Mouse (Mus musculus) liver, embryonic 14.5 days (tissue): ENCODE results near the gene Ankrd33. TPM values are rescaled to one million over a fixed set of nuclear protein-coding genes. Genes with fewer than 3 reads are reported as not detected.
"Not testable (repeated sequence)": the region's sequence is repeated elsewhere in the genome, so short reads cannot be mapped to it uniquely, and the experiment has no call there.

Experiments
- ATAC-seq: fragments of 200-750 bp; cut with Nextera tagmentation; 2 replicates; pipeline ENCODE4 v1.8.0; 2017; ENCODE audit warnings: moderate number of reproducible peaks, mild to moderate bottlenecking, moderate library complexity; ENCODE audit not compliant: insufficient read depth
- DNase-seq, 3 experiments: peaks; one replicate each; pipeline ENCODE4 v3.0.0-alpha.2; 2012 to 2013; ENCODE audit warnings: low read depth in 3 of 3, low spot score in 3 of 3
- H3K27ac ChIP-seq: fragments of 300-500 bp; sonication (generic); 2 replicates; pipeline ENCODE4 v1.5.1; 2014; ENCODE audit warnings: moderate library complexity, mild to moderate bottlenecking, control low read depth, inconsistent platforms
- H3K27me3 ChIP-seq: fragments of 300-500 bp; sonication (generic); 2 replicates; pipeline ENCODE4 v1.6.1; 2014; ENCODE audit warnings: mild to moderate bottlenecking, low read length, moderate library complexity; ENCODE audit not compliant: control insufficient read depth, insufficient read depth
- H3K36me3 ChIP-seq: fragments of 300-500 bp; sonication (generic); replicated peaks from 2 replicates; pipeline ENCODE4 v1.6.1; 2014; ENCODE audit warnings: low read depth; ENCODE audit not compliant: control insufficient read depth, insufficient read depth
- H3K4me1 ChIP-seq, 2 experiments: fragments of 200-500 bp in 1 of 2; fragments of 300-500 bp in 1 of 2; sonication (generic) in 1 of 2; replicated peaks; 2 replicates each; pipeline ENCODE4 v1.6.1; 2012 to 2014; ENCODE audit warnings: antibody characterized with exemption in 1 of 2, inconsistent platforms in 1 of 2, low read length in 1 of 2; ENCODE audit not compliant: control insufficient read depth in 2 of 2, insufficient read depth in 2 of 2
- H3K4me2 ChIP-seq: fragments of 300-500 bp; sonication (generic); 2 replicates; pipeline ENCODE4 v1.6.1; 2014; ENCODE audit warnings: low read depth, mild to moderate bottlenecking, control low read depth, moderate library complexity
- H3K4me3 ChIP-seq, 2 experiments: fragments of 200-500 bp in 1 of 2; fragments of 300-500 bp in 1 of 2; sonication (generic) in 1 of 2; 2 replicates each; pipeline ENCODE4 v1.5.1; 2012 to 2014; ENCODE audit warnings: low read depth in 2 of 2, low read length in 2 of 2, mild to moderate bottlenecking in 2 of 2, control low read depth in 1 of 2, inconsistent platforms in 1 of 2, moderate library complexity in 1 of 2; ENCODE audit not compliant: insufficient read depth in 1 of 2
- H3K9ac ChIP-seq: fragments of 300-500 bp; sonication (generic); replicated peaks from 2 replicates; pipeline ENCODE4 v1.6.1; 2014; ENCODE audit warnings: mild to moderate bottlenecking, control low read depth, moderate library complexity
- H3K9me3 ChIP-seq: fragments of 300-500 bp; sonication (generic); 2 replicates; pipeline ENCODE4 v1.6.1; 2016; ENCODE audit warnings: low read length, mixed read lengths; ENCODE audit not compliant: control insufficient read depth
- CTCF ChIP-seq: IDR thresholded peaks from 2 replicates; pipeline ENCODE4 v1.5.1; 2016; ENCODE audit warnings: antibody characterized with exemption, low read depth, control low read depth
- EP300 ChIP-seq: IDR thresholded peaks from 2 replicates; pipeline ENCODE4 v1.6.1; 2016; ENCODE audit warnings: antibody characterized with exemption, low read depth
- WGBS: fragments of 180-500 bp; shearing (Covaris S2); extraction: QIAGEN DNeasy Blood & Tissue Kit; methylation state at CpG from one replicate; pipeline ENCODE4 v1.1.7; 2014; ENCODE audit not compliant: insufficient replicate concordance; 5-methylcytosine and 5-hydroxymethylcytosine counted together
- polyA plus RNA-seq, 2 experiments: library from polyadenylated mRNA; depleted of rRNA in 1 of 2; stranded (reverse) in 1 of 2; unstranded in 1 of 2; fragments of >200 nt; fragmentation: Nextera tagmentation in 1 of 2; extraction: Ambion mirVana in 1 of 2; gene quantifications; 2 replicates each; pipeline versions ENCODE4 v1.2.1 to v1.2.3; 2012 to 2014

Ankrd33 gene
- polyA plus RNA-seq, 2 experiments: not detected

- no peak overlapping the region for H3K4me3 ChIP-seq
- DNase-seq: peak; percentile 15 to 24 (median 20)
- no peaks in the 10 kb centered on the region for H3K27me3 ChIP-seq
- no peak overlapping the region for H3K27ac ChIP-seq
- TF ChIP-seq CTCF: no peak
- no peak for TF ChIP-seq EP300
- no peak overlapping the region for H3K4me2 ChIP-seq
- H3K4me1 ChIP-seq: no peaks in the 10 kb centered on the region; a peak in 1 of 4 replicates
- WGBS: 18% methylated on average over 8 of the region's 8 CpGs
- no peaks in the 10 kb centered on the region for H3K36me3 ChIP-seq
- peak; percentile 31; the same call in 1 of the 2 replicates for ATAC-seq
- H3K9me3 ChIP-seq: no peaks in the 10 kb centered on the region
- no peak overlapping the region for H3K9ac ChIP-seq
These were observed 2.4 kb upstream of the Ankrd33 start for GRCm38 (mm10) chr15:101113176-101113575.

DNA sequence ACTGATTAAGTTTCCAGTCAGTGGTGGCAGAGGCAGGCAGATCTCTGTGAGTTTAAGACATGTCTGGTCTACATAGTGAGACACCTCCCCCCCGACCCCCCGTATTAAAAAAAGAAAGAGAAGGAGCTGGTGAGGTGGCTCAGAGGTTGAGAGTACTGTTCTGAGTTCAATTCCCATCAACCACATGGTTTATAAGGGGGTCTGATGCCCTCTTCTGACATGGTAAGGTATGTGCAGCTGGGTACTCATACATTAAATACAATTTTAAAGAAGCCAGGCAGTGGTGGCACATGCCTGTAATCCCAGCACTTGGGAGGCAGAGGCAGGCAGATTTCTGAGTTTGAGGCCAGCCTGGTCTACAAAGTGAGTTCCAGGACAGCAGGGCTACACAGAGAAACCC is 1.8 kb upstream of the Ankrd33 start:
- 65% methylated on average over 2 of the region's 2 CpGs for WGBS

GRCm38 (mm10) chr15:101118399-101119125 is 3.0 kb downstream of the Ankrd33 start:
- H3K4me2 ChIP-seq: no peak overlapping the region
- no peak for TF ChIP-seq EP300
- peak; percentile 46 for TF ChIP-seq CTCF

More for the DNA sequence above, 1.8 kb upstream of the Ankrd33 start:
- not testable (repeated sequence) for H3K36me3 ChIP-seq, H3K4me3 ChIP-seq, H3K27me3 ChIP-seq, H3K9ac ChIP-seq, DNase-seq, H3K27ac ChIP-seq, ATAC-seq, H3K9me3 ChIP-seq, H3K4me1 ChIP-seq, H3K4me2 ChIP-seq

DNA sequence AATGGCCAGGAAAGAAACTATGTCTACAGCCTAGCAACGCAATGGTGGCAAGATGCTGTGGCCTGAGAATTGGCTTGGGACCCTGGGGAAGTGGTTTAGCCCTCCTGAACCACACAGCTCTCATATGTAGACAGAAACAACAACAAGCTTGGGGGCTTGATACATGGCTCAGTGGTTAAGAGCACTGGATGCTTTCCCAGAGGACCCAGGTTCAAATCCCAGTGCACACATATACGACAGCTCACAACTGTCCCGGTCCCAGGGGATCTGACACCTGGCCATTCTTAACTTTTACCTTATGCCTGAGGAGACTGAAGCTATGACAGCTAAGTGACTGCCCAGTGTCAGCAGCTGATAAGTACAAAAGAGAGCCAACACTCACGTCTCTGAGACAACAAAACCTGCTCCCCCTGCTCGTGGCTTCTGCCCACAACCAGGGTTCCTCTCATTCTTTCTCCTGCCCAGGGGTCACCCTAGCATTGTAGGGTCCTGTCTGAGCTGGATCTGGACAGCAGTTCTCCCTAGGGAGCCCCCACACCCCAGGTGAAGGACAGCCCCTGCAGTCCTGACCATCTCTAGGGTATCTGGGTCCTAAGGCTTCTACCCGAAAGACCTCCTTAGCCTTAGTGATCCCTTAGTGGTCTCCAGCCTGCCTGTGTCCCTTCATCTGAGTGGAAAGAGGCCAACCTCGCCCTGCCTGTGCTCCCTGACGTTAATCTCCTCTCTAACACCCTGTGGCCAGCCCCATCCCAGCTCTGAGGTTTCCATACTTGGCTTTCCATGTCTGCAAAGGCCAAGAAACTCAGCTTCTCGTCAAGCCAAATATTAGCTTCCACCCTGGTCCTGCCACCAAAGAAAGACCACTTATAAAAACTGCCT is 6.1 kb downstream of the Ankrd33 start:
- Histone ChIP-seq H3K9me3 (no peaks in the 10 kb centered on the region), H3K36me3 (no peaks in the 10 kb centered on the region), H3K4me1 (no peaks in the 10 kb centered on the region), H3K4me2 (no peak overlapping the region), H3K9ac (no peak overlapping the region), H3K4me3 (no peak overlapping the region), H3K27ac (no peak overlapping the region), H3K27me3 (no peaks in the 10 kb centered on the region)
- DNase-seq (no peak), ATAC-seq (no peak)
- no peak for TF ChIP-seq EP300
- no peak for TF ChIP-seq CTCF
- 46% methylated on average over 9 of the region's 9 CpGs for WGBS

More at GRCm38 (mm10) chr15:101118399-101119125, 3.0 kb downstream of the Ankrd33 start:
- ATAC-seq (no peak), DNase-seq (no peak)
- Histone ChIP-seq H3K27ac (no peak overlapping the region), H3K4me1 (no peaks in the 10 kb centered on the region), H3K36me3 (no peaks in the 10 kb centered on the region), H3K9me3 (no peaks in the 10 kb centered on the region), H3K27me3 (no peaks in the 10 kb centered on the region), H3K9ac (no peak overlapping the region), H3K4me3 (no peak overlapping the region)
- 50% methylated on average over 14 of the region's 14 CpGs for WGBS

GRCm38 (mm10) chr15:101122290-101122589 is 6.7 kb downstream of the Ankrd33 start:
- ATAC-seq (no peak), DNase-seq (no peak)
- H3K9ac ChIP-seq: no peak overlapping the region
- no peaks in the 10 kb centered on the region; the same call in 1 of the 2 replicates for H3K27me3 ChIP-seq
- H3K9me3 ChIP-seq: no peaks in the 10 kb centered on the region
- no peak overlapping the region for H3K4me2 ChIP-seq
- H3K4me3 ChIP-seq: no peak overlapping the region
- H3K27ac ChIP-seq: no peak overlapping the region
- TF ChIP-seq CTCF (no peak), EP300 (no peak)
- H3K4me1 ChIP-seq: no peaks in the 10 kb centered on the region
- WGBS: 22% methylated on average over 2 of the region's 2 CpGs
- H3K36me3 ChIP-seq: no peaks in the 10 kb centered on the region
